Mouse (Mus musculus) left cerebral cortex, adult 9 months (tissue): Measurements from ENCODE around the gene Pycr1.

Source experiments
- DNase-seq, 2 experiments: peaks; one replicate each; pipeline ENCODE4 v3.0.0; 2022; ENCODE audit warnings: low spot score in 2 of 2

Gene Pycr1

GRCm38 (mm10) chr11:120657301-120657700, 13.7 kb upstream of the Pycr1 start:
- DNase-seq, result no peak

DNA sequence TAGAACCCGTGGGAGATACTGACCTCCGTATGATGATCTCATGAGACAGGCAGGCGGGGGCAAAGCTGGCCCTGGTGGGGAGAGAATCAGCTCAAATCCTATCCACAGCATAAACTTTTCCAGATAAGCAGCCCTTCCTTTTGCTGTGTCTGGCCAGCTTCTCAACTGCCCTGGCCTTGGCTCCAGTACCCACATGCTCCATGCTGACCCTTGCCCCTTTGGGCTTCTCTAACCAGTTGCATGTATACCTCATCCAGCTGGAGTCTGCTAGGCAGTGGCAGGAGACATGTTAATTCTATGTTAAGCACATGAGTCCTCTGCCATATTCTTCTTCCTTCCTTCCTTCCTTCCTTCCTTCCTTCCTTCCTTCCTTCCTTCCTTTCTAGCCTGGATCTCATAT, 11.2 kb upstream of the Pycr1 start:
- DNase-seq, result no peak

DNA sequence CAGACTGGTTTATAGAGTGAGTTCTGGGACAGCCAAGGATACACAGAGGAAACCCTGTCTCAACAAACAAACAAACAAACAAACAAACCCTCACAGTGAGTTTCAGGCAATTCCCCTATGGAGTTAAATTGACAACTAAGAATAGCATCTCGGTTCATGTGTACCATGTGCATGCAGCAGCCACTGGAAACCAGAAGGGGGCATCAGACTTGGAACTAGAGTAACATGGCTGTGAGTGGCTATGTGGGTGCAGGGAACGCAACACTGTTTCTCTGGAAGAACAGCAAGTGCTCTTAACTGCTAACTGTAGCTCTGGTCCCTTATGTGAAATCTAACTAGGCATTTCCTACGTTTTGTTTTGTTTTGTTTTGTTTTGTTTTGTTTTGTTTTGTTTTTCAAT, 8.3 kb upstream of the Pycr1 start:
- no peak for DNase-seq

- peak in 1 of 2 experiments; percentile 52 for DNase-seq
Measured at GRCm38 (mm10) chr11:120648001-120648476, 4.5 kb upstream of the Pycr1 start, which contains the start of gene Myadml2. Gene Myadml2, minus strand, starts transcription at chr11:120648158.

DNA sequence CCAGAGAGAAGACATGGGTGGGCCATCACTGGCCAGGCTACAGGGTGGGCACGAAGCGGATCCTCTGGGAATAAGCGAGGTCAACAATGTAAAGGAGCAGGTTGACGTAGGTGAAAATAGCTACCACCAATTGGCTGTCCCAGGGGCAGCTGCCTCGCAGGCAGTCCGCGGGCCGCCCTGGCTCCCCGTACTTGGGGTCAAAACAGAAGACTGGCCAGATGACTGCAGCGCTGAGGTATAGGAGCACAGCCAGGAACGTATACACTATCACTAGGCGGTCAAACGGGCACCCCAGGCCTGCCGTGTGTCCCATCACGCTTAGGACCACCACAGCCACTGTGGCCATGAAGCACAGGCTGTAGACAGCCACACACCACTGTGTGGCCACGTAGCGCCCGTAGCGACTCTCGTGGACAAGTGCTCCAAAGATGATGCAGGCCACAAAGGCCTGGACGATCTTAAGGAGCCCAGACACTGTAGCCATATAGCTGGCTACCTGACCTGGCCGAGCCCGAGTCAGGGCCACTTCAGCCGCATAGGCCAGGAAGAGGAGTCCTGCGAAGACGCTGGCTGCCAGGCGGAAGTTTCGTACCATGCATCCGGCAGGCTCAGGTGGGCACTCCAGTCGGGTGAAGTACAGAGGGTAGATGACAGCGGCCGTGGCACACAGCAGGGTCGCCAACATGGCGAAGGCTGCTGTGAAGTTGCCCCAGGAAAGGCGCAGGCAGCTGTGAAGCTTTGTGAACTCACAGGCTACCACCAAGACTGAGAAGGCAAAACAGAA, 3.7 kb upstream of the Pycr1 start:
- DNase-seq, result no peak

- DNase-seq, result no peak
Measured at GRCm38 (mm10) chr11:120642939-120643600, 499 bp downstream of the Pycr1 start.

GRCm38 (mm10) chr11:120641869-120642268, 1.7 kb downstream of the Pycr1 start:
- no peak for DNase-seq

GRCm38 (mm10) chr11:120641255-120641654, 2.3 kb downstream of the Pycr1 start:
- no peak for DNase-seq

DNA sequence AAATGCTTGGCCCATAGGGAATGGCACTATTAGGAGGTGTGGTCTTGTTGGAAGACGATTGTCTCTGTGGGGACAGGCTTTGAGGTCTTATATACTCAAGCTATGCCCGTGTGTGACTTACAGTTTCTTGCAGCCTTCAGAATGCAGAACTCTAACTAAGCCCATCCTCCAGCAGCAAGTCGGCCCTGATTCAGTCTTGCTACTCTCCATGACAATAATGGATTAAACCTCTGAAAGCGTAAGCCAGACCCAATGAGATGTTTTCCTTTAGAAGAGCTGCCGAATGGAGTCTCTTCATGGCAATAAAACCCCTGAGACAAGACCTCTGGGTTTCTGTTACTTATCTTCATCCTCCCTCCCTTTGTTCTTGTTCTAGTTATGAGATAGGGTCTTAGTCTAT, 8.8 kb downstream of the Pycr1 start:
- no peak for DNase-seq

GRCm38 (mm10) chr11:120633520-120634343, 9.8 kb downstream of the Pycr1 start, which contains the start of gene Mafg:
Gene Mafg, minus strand, starts transcription at chr11:120633600.
- peak; percentile 83 to 93 for DNase-seq

GRCm38 (mm10) chr11:120632559-120633519, 10.7 kb downstream of the Pycr1 start:
- peak in 1 of 2 experiments; percentile 65 for DNase-seq

DNA sequence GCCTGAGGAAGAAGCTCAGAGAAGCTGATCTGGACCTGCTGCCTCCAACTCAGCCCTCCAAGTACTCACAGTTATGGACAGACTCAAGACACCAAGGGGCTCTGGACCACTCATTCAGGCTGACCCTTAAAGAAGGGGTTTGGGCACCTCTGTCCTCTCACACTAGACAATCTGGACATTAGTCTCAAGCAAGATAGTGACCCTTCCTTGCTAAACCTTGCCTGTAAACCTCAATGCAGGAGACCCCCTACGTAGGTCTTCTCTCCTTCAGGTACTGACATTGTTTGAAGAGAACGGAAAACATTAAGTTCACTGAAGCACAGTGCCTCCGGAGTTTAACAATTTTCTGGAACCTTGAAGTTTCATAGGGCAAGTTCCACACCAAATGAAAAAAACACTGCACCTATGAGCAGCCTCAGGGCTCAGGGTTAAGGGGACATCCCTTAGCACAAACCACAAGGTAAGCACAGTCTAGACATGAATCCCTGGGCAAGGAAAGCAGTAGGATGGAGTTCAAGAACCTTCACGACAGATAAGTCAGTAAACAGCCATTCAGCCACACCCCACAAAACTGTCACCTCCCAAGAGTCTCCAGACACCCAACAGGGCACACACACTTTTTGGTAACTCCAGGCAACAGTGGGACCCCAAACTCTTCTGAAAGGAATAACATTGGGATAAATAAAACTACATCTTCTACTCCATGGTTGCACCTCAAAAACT, 11.7 kb downstream of the Pycr1 start:
- peak in 1 of 2 experiments; percentile 2 for DNase-seq

DNA sequence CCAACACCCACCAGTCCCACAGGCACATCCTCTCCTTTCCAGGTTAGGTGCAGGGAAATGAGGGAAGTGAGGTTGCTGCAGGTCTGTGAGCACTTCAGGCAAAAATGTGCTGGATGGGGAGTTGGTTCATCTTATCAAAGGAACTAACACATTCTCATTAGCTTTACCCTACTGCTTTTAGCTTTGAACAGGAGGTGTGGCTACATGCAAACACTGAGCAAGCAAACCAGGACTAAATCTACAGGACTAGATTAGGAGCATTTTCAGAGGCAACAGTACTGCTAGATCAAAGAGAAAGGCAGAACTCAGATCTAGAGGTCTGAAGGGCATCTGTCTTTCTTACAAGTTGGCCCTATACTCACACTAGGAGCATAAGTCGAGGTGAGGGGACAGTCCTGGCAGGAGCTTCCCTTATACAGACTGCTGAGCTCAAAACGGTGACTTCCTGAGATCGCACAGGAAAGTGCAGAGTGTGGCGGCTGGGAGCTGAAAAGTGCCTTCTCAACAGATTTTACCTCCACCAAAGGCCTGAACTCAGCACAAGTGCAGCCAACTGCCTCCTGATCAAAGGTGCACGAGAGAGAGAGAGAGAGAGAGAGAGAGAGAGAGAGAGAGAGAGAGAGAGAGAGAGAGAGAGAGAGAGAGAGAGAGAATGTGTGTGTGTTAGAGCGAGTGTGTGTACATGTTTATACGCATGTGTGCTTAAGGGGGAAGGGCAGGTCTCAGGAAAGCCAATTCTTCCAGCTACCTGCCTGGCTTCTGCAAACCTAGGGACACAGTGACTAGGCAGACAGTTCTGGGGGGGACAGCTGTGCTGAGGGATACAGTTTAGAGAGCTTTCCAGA, 12.5 kb downstream of the Pycr1 start:
- DNase-seq, result peak in 1 of 2 experiments; percentile 5

DNA sequence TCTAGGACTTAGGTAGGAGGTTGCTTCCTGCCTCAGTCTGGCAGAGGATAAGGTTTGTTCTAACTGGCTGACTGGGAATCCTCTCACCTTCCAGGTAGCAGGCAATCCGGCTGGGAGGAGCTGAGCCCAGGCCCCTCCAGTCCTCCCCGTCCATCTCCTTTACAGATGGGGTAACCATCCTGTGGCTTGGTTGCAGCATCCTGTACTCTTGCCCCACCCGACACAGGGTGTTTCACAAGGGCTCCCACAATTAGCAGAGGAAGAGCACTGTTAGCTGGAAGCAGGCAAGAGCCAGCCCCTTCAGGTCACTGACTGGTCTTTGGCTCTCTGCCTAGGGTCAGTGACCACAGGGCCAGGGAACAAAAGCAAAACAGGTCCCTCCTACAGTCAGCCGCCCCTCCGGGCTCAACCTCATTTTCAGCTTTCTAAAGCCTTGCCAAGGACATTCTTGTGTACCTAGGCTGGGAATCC, 13.1 kb downstream of the Pycr1 start:
- no peak for DNase-seq

- DNase-seq, result no peak
Measured at GRCm38 (mm10) chr11:120629911-120630310, 13.7 kb downstream of the Pycr1 start.

- DNase-seq, result no peak
Measured at GRCm38 (mm10) chr11:120629341-120629730, 14.2 kb downstream of the Pycr1 start.

DNA sequence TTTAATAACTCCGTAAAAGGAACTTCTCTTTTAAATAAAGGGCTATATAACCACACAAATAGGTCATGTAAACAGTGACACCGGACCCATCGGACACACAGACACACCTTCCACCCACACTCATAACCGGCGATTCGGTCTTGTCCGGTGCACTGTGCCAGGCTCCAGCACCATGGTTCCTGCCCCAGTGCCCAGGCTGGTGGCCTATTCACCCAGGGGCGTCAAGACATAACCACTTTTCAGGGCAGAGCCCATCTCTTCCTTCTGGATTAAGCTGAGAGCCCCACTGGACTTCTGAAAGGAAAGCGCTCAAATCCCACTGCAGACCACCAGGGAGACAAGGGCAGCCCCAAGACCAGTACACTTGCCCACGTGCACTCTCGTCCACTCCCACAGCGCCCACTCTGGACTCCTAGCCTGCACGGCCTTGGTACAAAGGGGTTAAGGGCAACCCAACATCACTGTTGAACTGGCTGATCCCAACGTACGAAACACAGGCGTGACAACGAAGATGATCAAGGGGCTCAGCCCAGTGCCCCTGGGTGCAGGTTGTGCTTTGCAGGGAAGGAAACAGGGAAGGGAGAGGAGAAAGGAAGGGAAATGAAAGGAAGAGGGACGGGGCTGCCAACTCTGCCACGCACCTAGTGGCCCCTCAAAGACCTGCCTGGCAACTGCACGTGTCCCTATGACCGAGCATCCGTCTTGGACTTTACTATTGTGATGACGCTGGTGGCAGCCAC, 14.8 kb downstream of the Pycr1 start:
- no peak for DNase-seq
